Mouse (Mus musculus) lung, postnatal 10 days (tissue): ENCODE results near the gene Olfr1342.
A peak's percentile ranks its signal among the peaks of the same experiment; 100 is the strongest.

ENCODE experiments used
- DNase-seq: peaks from one replicate; pipeline ENCODE4 v3.0.0; 2021

Gene Olfr1342

DNA sequence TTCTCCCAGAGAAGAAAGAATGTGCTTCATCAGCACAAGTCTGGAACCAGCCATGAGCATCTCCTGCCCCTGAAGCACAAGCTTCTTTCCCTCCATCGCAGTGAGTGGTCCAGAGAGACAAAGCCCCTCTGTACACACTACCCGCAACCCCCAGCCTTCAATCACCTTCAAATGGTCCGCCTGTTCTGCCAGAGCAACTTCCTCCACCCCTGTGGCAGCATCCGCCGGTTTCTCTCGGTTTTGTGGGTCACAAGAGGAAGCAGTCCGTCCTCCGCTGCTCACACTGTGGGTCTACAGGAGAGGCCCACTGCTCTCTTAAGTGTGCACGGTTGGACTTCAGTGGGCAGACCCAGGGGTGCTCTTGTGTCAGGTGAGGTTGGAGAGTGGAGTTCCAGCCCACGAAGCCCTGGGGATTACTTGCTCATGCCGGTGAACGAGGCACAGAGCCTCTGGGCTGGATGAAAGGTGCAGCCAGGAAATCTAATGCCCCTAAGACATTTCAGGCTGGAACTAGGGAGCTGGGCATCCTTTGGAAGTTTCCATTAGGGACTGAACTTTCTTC, at the start of gene Olfr1342:
Gene Olfr1342, minus strand, starts transcription at position 345 of the 562 bp plus-strand sequence.
- no peak for DNase-seq

DNA sequence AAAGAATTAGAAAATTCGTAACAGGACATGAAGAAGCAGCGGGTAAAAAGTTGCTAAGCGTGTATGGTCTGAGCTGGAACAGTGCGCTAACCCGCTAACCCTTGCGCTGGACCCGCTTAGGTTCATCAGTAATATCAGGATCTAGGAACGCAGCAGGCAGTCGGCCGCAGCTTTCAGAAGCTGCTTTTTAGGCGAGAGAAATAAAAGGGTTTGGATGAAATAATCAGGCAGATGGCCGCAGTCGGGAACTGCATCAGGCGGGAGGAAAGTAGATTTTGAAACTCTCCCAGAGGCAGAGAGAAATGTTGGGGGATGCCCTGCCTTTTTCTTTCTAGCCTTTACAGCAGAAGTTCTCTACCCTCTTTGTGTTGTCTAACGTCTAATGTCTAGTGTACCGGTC, 49.3 kb upstream of the Olfr1342 start:
- DNase-seq, result no peak

DNA sequence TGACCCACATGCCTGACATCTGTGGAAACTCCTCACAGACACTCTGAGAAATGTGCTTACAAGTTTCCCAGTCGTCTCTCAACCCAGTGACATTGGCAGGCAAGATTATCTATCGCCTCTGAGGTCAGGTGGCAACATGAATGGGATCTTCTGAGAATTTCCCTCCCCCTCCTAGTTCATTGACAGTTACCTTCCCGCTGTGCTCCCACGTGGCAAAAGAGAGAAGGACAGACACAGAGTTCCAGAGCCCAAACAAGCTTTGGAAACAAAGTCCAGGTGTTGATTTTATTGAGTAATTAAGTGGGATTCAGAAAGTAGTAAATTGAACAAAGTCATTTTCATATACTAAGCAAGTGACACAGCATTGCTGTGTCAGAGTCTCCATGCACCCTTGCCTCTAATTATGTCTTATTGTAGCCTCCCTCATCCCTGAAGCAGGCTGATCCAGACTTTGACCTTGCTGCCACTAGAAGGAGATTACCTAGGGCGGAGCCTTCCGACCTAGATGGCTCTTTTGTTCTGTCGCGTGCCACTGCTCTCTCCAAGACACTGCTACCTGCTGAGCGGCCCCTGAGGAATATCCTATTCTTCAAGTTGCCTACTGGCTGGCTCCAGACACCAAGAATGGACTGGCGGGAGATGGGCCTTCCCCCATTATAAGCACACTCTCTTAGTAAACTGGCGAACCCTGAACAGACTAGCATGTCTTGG, 48.6 kb upstream of the Olfr1342 start:
- DNase-seq, result no peak

DNA sequence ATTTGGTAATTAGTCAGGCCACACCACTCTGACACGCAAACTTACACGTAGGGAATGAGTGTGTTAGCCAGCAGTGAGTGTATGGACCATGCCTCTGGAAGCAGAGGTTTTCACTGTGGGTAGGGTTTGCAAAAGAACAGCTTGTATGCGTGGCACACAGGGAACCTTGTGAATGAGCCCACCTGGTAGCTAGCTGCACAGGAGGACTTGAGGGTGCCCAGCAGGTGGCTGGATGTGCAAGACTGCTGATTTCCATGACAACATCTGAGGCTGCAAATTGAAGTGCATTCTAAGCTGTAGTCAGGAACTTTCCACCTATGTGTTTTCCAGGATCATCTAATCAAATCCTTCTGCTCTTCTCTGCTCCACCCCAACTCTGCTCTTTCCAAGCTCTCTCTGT, 47.0 kb upstream of the Olfr1342 start:
- no peak for DNase-seq

DNA sequence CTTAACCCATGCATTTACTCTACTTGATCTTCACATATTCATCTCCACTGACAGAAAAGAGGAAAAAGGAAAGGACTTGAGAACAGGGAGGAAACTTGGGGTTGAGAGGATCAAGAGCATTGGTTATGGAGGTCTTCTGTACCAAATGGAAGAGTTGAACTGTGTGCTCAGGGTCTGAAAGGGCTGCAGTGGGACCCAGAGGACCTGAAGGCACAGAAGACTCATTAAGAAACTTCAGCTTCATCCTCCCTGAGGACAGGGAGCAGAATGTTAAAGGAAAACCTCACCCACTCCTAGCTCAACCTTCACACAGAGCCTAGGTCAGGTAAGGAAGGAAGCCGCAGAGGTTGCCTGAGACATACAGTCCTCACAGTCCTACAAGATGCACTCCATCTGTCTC, 39.3 kb upstream of the Olfr1342 start, which contains the start of gene Olfr1339:
Gene Olfr1339, plus strand, starts transcription at position 301 of the 400 bp plus-strand sequence.
- no peak for DNase-seq

DNA sequence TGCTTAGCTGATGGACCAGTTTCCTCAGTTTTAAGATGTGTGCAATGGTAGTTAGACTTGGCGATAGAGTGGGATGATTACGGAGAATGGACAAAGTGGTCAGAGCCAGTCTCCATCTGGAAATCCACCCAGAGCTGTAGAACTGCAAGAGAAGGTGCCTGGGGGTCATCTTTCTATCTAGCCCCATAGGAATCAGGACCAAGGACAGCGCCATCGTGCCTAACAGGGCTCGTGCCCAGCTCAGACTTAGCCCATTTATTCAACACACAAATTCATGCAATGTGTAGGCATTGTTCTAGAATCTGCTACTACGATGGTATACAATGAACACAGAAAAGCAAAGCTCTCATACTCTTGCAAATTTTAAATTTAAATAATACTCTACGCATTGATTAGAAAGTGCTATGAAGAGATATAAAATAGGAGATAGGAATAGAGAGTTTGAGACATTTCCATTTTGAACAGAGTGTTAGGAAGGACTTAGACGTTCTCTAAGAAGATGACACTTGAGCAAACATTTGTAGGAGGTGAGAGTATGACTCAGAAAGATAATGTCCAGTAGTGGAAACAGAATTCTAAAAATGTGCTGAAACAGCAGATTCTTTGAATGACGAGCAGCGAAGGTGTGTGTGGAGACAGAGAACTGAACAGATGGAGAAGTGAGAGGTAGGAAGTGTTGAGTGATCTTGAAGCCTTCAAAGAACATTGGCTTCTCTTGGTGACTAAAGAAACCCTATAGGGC, 29.4 kb upstream of the Olfr1342 start:
- DNase-seq, result peak; percentile 9

DNA sequence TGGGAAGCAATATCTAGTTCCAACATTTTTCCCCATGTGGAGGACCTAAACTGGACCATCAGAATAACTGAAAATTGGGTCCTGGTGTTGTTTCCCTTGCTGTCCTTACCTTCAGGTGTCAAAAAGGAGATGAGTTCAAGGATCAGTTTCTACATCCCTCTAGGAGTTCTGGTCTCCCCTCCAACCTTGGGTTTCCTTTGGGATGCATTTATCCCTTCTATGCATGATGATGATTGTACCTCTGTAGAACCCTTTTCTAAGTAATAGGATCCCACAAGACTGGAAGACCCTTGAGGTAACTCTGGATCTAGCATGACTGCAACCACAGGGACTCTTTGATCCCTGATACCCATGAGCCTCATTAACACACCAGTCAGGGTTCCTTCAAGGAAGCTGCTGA, 27.3 kb upstream of the Olfr1342 start, which contains the start of gene Olfr1340:
Gene Olfr1340, plus strand, starts transcription at position 301 of the 400 bp plus-strand sequence.
- no peak for DNase-seq

DNA sequence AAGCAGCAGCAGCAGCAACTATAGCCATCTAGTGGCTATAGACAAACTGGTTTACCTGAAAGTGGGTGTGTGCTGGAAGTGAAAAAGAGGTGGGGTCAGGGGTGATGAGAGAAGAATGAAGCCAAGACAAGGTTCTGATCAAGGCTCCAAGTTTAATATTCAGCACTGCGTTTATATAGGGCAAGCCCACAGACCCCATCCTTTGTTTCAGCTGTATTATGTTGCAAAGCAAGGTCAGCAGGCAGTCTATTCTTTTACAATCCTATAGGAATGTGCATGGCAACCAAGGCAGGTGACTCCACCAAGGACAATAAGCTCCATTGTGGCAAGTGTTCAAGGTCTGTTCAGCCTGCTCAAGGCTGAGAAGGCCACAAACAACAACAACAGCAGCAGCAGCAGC, 19.1 kb upstream of the Olfr1342 start:
- no peak for DNase-seq

DNA sequence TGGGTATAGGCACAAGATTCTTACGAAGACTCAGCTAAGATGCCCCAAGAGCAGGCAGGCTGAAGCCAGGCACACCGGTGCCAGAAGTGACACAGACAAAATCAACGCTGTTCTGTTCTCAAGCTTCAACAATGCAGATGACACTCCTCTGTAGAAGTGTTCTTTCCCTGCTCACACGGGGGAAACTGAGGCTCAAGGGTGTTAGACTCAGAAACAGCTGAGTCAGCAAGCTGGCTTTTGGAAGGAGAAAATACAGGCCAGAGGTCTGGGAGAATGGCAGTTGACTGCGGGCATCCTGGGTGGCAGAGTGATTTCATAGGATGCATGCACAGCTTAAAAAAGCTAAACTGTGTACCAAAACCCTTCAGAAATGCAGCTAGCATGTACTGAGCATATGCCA, 15.5 kb upstream of the Olfr1342 start:
- DNase-seq, result no peak

DNA sequence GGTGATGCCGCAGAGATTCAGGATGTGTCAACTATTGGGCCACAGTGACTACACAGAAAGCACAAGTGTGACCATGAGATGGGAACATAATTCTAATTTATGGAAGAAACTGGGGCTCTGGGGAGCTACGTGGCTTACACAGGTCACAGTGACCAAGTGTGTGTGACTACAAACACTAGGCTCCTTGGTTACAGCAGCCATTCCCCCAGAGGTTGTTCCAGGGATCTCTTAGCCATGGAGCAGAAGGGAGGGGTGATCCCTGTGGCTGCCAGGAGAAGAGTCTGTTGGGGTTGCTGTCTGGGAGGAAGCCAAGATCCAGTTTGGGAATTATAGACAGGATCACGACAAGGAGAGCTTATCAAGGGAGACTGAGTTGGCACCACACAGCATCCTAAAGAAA, 10.7 kb upstream of the Olfr1342 start, which contains the start of gene Olfr1341:
Gene Olfr1341, plus strand, starts transcription at position 301 of the 400 bp plus-strand sequence.
- DNase-seq, result no peak

DNA sequence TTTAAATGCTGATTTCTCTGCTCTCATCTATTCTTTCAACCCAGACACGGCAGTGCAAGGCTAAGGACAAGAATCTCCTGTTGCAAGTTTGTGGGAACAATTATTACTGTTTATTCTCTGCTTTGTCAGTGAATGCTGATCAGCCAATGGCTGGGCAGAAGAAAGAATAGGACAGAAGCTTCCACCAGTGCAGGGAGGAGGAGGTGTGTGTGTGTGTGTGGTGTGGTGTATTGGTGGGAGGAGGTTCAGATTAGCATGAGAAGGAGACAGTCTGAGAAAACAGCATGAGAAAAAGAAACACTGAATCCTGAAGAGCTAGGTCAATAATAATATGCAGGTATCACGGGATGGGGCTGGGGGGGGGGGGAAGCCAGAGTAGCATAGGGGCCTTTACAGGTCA, 1.3 kb upstream of the Olfr1342 start:
- no peak for DNase-seq

DNA sequence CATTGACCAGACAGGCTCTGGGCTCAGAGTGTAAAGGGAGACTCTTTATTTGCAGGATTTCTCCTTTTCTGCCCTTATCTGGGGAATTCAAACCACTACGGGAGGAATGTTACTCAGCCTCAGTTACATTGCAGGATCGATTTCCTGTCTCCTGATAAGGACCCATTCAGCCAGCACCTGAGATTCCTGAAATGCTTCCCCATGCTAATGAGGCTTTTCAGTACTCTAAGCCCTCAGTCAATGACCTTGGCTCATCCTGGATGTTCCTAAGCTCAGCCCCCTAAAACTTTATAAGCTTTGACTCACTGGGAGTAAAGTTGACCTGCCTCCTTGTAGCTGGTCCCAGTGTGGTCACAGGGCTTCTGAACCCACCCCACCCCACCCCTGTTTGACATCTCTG, 5.5 kb downstream of the Olfr1342 start:
- DNase-seq, result no peak

DNA sequence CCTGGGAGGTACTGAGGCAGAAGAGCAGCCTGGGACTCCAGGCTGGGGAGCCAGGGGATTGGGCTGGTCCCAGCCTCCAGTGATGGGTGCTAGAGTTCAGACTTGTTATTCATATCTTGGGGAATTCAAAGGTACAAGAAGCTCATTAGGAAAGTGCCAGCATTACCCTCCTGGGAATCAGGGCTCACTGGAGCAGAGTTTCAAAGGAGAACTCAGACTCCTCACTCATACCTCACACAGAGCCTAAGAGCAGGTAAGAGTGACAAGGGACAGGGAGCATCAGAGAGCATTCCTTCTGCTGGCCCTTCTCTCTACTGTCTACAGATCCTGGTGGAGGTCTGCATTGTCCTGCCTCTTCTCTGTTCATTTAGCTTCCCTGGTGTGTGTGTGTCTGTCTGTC, 33.9 kb downstream of the Olfr1342 start, which contains the start of gene Olfr62:
Gene Olfr62, plus strand, starts transcription at position 301 of the 400 bp plus-strand sequence.
- no peak for DNase-seq

DNA sequence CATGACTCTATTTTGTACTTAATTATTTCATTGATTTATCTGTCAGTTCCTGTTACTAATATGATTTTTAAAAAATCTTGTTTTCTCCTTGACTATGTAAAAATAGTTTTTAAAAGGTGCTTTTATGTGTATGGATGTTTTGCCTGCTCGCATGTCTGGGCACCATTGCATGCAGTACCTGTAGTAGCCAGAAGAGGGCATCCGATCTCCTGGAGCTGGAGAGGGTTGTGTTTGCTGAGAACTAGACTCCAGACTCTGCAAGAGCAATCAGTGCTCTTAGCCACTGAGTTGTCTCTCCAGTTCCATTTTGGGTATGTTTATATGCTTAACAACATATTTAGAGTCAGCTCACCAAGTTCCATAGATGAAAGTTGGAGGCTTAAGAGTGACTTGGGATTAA, 47.3 kb downstream of the Olfr1342 start:
- peak; percentile 59 for DNase-seq

DNA sequence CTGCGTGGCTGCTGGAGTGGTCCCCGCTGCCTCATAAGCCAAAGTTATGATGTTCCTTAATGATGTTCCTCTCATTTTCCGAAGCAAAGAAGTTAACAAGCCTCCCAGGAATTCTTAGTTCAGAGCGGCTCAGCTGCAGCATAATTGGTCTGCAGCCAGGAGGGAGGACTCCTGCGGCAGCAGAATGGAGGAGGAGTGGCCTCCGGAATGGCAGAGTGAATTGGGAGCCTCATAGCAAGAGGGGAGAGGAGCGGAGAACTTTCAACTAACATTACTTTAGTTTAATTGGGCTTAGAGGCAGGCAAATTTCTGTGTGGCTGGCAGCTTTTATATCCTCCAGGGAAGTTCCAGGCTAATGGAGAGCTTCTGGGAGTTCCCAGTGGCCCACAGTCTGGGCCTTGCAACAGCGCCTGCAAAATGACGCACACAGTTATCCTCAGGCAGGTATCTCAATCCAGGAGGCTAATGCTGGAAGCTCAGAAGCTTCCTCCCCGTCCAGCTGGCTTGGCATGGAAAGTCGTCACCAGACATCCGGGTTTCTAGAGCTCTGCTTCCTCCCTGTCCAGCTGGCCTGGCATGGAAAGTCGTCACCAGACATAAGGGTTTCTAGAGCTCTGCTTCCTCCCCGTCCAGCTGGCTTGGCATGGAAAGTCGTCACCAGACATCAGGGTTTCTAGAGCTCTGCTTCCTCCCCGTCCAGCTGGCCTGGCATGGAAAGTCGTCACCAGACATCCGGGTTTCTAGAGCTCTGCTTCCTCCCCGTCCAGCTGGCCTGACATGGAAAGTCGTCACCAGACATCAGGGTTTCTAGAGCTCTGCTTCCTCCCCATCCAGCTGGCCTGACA, 50.0 kb downstream of the Olfr1342 start:
- DNase-seq, result peak; percentile 30
